Mouse (Mus musculus) neural tube, embryonic 15.5 days (tissue): ENCODE measurements around the gene Chrng. TPM values are rescaled to one million over a fixed set of nuclear protein-coding genes. Genes with fewer than 3 reads are reported as not detected.

Experiments
- ATAC-seq: fragments of 200-750 bp; cut with Nextera tagmentation; 2 replicates; pipeline ENCODE4 v1.8.0; 2017; ENCODE audit warnings: mild to moderate bottlenecking, moderate TSS enrichment, moderate library complexity; ENCODE audit not compliant: low FRiP score
- H3K27ac ChIP-seq: fragments of 300-500 bp; sonication (generic); replicated peaks from 2 replicates; pipeline ENCODE4 v1.5.1; 2015; ENCODE audit warnings: mild to moderate bottlenecking, inconsistent platforms
- H3K27me3 ChIP-seq: fragments of 300-500 bp; sonication (generic); replicated peaks from 2 replicates; pipeline ENCODE4 v1.6.1; 2015; ENCODE audit warnings: inconsistent platforms
- H3K36me3 ChIP-seq: fragments of 300-500 bp; sonication (generic); 2 replicates; pipeline ENCODE4 v1.6.1; 2015; ENCODE audit warnings: inconsistent platforms
- H3K4me1 ChIP-seq: fragments of 300-500 bp; sonication (generic); 2 replicates; pipeline ENCODE4 v1.6.1; 2015; ENCODE audit warnings: inconsistent platforms
- H3K4me2 ChIP-seq: fragments of 300-500 bp; sonication (generic); 2 replicates; pipeline ENCODE4 v1.6.1; 2015; ENCODE audit warnings: inconsistent platforms, mild to moderate bottlenecking, moderate library complexity
- H3K4me3 ChIP-seq: fragments of 300-500 bp; sonication (generic); replicated peaks from 2 replicates; pipeline ENCODE4 v1.5.1; 2015; ENCODE audit warnings: mild to moderate bottlenecking, inconsistent platforms
- H3K9ac ChIP-seq: fragments of 300-500 bp; sonication (generic); replicated peaks from 2 replicates; pipeline ENCODE4 v1.6.1; 2015; ENCODE audit warnings: mild to moderate bottlenecking, inconsistent platforms
- H3K9me3 ChIP-seq: fragments of 300-500 bp; sonication (generic); replicated peaks from 2 replicates; pipeline ENCODE4 v1.6.1; 2016; ENCODE audit warnings: inconsistent platforms
- WGBS: fragments of 180-500 bp; shearing (Covaris S2); methylation state at CpG from one replicate; pipeline ENCODE4 v1.1.7; 2015; ENCODE audit warnings: mixed read lengths; 5-methylcytosine and 5-hydroxymethylcytosine counted together
- polyA plus RNA-seq: library from polyadenylated mRNA; unstranded; fragments of >200 nt; fragmentation: Nextera tagmentation; extraction: Ambion mirVana; gene quantifications from 2 replicates; pipeline ENCODE4 v1.2.1, GENCODE M21; 2015

Chrng gene
- polyA plus RNA-seq, 1 experiment from 2014 or later, result 1.5 TPM

DNA sequence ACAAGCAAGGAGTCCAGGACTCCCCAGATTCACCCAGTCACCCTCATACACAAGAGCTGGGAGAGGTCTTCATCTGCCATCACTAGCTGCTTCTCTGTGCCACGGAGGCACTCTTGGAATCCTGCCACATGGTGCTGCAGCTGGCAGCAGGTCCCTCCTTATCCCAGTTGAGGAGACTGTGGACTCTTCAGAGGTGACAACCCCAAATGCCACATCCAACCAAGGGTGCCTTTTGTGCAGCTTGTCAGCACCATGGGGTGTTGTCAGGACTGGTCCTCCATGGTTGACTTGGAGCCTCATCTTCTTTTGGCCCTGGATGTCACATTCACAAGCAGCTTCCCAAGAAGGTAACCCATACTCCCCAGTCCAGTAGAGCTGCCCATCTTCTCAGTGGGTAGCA lies 2.6 kb upstream of the Chrng start:
- Histone ChIP-seq H3K4me3 (no peak overlapping the region), H3K9me3 (no peaks in the 10 kb centered on the region), H3K27me3 (peaks cover 19% of the 10 kb centered on the region), H3K36me3 (no peaks in the 10 kb centered on the region), H3K27ac (no peak overlapping the region), H3K9ac (no peak overlapping the region), H3K4me1 (no peaks in the 10 kb centered on the region), H3K4me2 (no peak overlapping the region)
- ATAC-seq, result no peak
- WGBS, result 59% methylated on average over 1 of the region's 1 CpGs

DNA sequence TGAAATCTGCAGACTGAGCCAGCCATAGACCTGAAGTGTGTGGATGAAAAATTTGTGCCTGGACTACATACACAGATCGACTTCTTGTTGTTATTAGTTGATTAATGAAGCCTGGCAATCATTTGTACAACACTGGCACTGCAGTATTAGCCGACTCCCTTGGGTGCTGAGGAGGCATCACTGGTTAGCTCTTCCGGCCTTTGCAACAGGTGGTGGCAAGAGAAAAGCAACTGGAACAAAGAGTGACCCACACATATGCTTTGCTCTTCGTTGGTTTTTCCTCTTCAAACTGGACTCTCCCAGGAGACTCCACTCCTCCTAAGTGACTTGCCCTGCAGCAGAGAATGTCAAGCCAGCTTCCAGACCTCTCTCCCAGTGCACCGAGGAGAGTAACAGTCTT lies 678 bp upstream of the Chrng start:
- no peak overlapping the region for H3K4me3 ChIP-seq
- no peaks in the 10 kb centered on the region for H3K4me1 ChIP-seq
- no peak overlapping the region for H3K27ac ChIP-seq
- no peaks in the 10 kb centered on the region for H3K9me3 ChIP-seq
- H3K27me3 ChIP-seq, result peaks cover 35% of the 10 kb centered on the region
- no peak overlapping the region for H3K4me2 ChIP-seq
- H3K36me3 ChIP-seq, result no peaks in the 10 kb centered on the region
- H3K9ac ChIP-seq, result no peak overlapping the region
- ATAC-seq, result no peak
- WGBS, result 80% methylated on average over 5 of the region's 5 CpGs

DNA sequence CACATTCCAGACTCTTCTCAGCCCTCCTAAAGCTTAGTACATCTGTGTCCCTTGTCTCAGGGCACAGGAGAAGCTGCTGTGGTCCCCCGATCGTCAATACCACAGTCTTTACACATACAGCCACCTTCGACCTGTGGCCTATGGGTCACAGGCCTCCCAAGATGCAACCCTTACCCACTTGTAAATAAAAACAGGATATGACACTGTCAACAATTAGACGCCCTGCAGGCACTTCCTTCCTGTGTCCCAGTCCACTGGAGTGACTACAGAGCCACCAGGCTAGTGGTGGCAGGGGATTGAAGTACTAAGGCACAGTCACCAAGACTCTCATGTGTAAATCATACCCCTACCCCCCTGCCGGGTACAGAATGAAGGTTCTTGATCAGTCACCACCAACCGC lies 581 bp downstream of the Chrng start:
- peaks cover 35% of the 10 kb centered on the region for H3K27me3 ChIP-seq
- WGBS, result 71% methylated on average over 6 of the region's 6 CpGs

DNA sequence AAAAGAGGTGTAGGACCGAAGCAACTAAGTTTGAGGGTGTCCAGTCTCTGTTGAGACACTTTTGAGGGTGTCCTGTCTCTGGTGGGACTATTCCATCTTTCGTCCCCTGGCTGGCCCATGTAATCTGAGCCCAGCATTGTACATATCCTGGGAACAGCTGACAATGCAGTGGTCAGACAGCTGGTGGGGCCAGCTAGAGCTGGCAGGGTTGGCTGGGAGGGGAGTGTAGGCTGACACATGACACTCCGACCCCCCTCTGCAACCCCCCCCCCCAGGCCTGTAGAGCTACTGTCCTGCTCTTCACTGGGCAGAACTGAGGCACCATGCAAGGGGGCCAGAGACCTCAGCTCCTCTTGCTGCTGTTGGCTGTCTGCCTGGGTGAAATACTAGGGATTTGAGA lies 1.0 kb downstream of the Chrng start:
- peaks cover 35% of the 10 kb centered on the region for H3K27me3 ChIP-seq
- no peak for ATAC-seq
- no peaks in the 10 kb centered on the region for H3K36me3 ChIP-seq
- no peak overlapping the region for H3K4me2 ChIP-seq
- no peaks in the 10 kb centered on the region for H3K9me3 ChIP-seq
- no peaks in the 10 kb centered on the region for H3K4me1 ChIP-seq
- 52% methylated on average over 3 of the region's 3 CpGs for WGBS
- H3K9ac ChIP-seq, result no peak overlapping the region
- no peak overlapping the region for H3K4me3 ChIP-seq
- H3K27ac ChIP-seq, result no peak overlapping the region

More for the DNA sequence above, 581 bp downstream of the Chrng start:
- H3K27ac ChIP-seq, result no peak overlapping the region
- no peak for ATAC-seq
- no peaks in the 10 kb centered on the region for H3K4me1 ChIP-seq
- H3K9ac ChIP-seq, result no peak overlapping the region
- no peak overlapping the region for H3K4me3 ChIP-seq
- no peak overlapping the region for H3K4me2 ChIP-seq
- H3K36me3 ChIP-seq, result no peaks in the 10 kb centered on the region
- no peaks in the 10 kb centered on the region for H3K9me3 ChIP-seq

DNA sequence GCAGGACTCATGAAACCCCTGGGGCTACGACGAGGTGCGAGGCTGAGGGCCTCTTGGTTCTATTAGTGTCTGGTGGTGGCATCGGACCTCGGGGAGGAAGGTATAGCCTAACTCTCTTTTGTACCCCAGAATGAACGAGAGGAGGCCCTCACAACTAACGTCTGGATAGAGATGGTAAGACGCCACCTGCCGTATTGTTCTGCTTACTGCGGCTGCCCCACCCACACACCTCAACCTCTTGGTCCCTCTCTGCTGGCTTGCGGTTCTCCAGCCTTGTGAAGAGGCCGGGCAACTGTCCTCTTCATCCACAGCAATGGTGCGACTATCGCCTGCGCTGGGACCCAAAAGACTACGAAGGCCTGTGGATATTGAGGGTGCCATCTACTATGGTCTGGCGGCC lies 1.9 kb downstream of the Chrng start:
- Histone ChIP-seq H3K27ac (no peak overlapping the region), H3K36me3 (no peaks in the 10 kb centered on the region), H3K27me3 (peaks cover 35% of the 10 kb centered on the region), H3K9me3 (no peaks in the 10 kb centered on the region), H3K4me1 (no peaks in the 10 kb centered on the region), H3K9ac (no peak overlapping the region), H3K4me3 (no peak overlapping the region), H3K4me2 (no peak overlapping the region)
- ATAC-seq, result no peak
- 19% methylated on average over 17 of the region's 17 CpGs for WGBS

DNA sequence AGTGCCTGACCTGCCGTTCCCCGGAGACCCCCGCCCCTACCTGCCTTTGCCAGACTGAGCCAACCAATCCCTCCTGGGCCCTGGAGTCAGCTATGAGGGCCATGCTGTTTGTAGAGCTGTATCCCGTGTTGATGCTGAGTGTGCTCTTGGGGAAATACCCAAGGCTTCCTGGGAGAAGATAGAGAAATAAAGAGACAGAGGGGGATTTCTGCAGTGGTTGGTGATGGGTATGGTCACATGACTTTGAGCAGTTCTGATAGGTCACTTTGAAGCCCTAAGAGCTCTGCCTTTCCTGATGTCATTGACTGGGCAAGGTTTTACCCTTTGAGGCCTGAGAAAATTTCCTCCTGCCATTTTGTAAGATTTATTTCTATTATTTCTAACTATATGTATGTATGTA lies 7.0 kb downstream of the Chrng start:
- no peak overlapping the region for H3K27ac ChIP-seq
- WGBS, result 81% methylated on average over 4 of the region's 4 CpGs
- no peak for ATAC-seq
- H3K4me1 ChIP-seq, result peaks cover 26% of the 10 kb centered on the region
- no peak overlapping the region for H3K9ac ChIP-seq
- no peak overlapping the region for H3K4me2 ChIP-seq
- no peak overlapping the region for H3K4me3 ChIP-seq
- H3K36me3 ChIP-seq, result no peaks in the 10 kb centered on the region
- H3K27me3 ChIP-seq, result peaks cover 20% of the 10 kb centered on the region
- no peaks in the 10 kb centered on the region for H3K9me3 ChIP-seq

DNA sequence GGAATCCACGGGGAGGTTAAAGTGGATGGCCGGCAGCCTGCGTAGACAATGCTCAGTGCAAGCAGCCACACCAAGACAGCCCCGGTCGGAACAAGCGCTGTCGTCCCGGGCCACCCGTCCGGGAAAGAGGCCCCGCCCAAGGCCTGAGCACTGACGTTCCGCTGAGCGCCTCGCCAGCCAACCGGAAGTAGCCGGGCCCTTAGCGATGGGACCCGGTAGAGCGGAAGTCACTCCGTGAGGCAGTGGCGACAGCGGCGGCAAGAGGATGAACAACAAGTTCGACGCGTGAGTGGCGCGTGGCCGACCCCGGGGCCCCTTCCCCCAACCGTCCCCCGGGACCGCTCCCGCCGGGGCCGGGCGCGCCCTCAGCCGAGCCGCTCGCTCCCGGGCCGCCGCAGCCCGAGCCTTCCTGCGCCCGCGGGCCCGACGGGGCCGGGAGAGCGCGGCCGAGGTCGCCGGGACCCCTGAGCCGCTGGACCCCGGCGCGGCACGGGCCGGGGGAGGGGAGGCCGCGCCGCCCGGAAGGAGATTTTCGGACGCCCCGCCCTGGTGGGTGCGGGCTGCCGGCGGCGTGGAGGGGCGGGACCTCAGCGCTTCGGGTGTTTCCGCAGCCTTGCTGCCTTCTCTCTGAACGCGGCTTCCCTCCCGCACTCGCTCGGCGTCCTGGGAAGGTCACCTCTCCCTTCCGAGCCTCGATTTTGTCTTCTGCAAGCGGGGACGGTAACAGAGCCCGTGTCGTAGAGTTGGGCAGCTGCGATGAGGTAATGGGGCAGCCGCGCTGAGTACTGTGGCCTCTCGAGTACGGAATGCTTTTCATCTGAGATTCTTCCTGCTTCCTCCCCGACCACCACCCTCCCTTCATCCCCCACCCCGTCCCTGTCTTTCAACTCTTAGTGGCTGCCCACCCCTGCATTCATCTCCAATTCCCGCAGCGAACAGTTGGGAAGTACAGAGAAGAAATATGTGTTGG lies 9.6 kb downstream of the Chrng start, which contains the start of gene Eif4e2:
Eif4e2 (plus strand) TSS at position 180 of the 970 bp plus-strand sequence.
- ATAC-seq, result peak; percentile 97
- Histone ChIP-seq H3K4me1 (peaks cover 45% of the 10 kb centered on the region), H3K4me2 (peak within 1 kb of the TSS; percentile 75), H3K9me3 (no peaks in the 10 kb centered on the region), H3K4me3 (peak within 1 kb of the TSS; percentile 92), H3K9ac (peak within 1 kb of the TSS; percentile 97), H3K36me3 (0 out of 2 replicates have a peak, but pooled peaks cover 2% of the 10 kb centered on the region), H3K27ac (peak within 1 kb of the TSS; percentile 98), H3K27me3 (no peaks in the 10 kb centered on the region)
- under 1% methylated on average over 85 of the region's 99 CpGs for WGBS

DNA sequence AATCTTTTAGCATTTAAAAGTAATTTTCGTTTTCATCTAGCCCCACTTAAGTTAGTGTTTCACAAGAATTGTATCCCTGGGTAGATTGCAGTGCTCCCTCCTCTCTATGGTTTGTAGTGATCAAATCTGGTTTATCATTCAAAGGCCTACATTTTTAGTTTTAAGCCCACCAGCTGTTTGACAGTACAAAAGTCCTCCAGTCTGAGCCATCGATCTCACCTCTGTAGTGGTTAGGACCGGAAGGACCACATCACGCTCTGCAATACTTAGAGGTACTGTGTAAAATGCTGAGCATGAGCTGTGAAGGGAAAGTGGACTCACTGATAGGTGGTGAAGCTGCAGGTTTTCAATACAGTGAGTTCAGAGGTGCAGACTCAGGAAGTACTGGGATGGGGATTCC lies 10.3 kb downstream of the Chrng start:
- Histone ChIP-seq H3K9me3 (no peaks in the 10 kb centered on the region), H3K4me2 (peak overlapping the region; percentile 75), H3K27ac (peak overlapping the region; percentile 98), H3K9ac (peak overlapping the region; percentile 97), H3K27me3 (no peaks in the 10 kb centered on the region), H3K4me1 (peaks cover 46% of the 10 kb centered on the region), H3K4me3 (peak overlapping the region; percentile 92), H3K36me3 (peaks cover 7% of the 10 kb centered on the region)
- WGBS, result 41% methylated on average over 4 of the region's 4 CpGs
- ATAC-seq, result no peak

DNA sequence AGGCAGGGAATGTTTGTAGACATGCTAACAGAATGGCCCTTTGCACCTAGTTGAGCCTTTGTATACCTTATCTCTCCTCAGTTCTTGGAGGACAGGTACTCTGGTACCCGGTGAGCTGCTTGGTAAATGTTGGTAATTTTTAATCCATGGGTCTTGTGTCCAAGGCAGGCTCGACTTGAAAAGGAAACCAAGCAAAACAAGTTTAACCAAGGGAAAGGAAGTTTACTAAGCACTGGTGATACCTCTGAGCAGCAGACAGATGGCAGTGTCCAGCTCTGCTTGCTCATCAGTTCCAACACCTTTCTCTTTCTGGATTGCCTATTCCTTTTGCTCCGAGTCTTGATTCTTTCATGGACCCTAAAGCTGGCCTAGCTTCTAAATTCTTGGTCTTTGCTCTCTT lies 13.5 kb downstream of the Chrng start:
- Histone ChIP-seq H3K9ac (no peak overlapping the region), H3K9me3 (no peaks in the 10 kb centered on the region), H3K4me1 (peaks cover 44% of the 10 kb centered on the region), H3K4me2 (no peak overlapping the region), H3K27me3 (no peaks in the 10 kb centered on the region), H3K4me3 (no peak overlapping the region), H3K27ac (no peak overlapping the region), H3K36me3 (peaks cover 38% of the 10 kb centered on the region)
- WGBS, result 71% methylated on average over 3 of the region's 3 CpGs
- ATAC-seq, result no peak

DNA sequence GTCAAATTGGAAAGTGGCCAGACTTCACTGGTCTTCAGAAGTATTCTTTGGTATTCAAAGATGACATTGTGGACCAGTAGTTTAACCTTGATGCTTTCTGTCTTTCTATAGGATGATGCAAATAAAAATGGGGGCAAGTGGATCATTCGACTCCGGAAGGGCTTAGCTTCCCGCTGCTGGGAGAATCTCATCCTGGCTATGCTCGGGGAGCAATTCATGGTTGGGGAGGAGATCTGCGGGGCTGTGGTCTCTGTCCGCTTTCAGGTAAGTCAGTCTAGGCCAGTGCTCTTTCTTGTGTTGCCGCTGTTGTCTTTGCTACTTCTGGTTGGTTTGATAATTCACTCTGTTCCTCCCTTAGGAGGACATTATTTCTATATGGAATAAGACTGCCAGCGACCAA lies 21.3 kb downstream of the Chrng start:
- no peak overlapping the region for H3K4me3 ChIP-seq
- H3K9ac ChIP-seq, result no peak overlapping the region
- no peak overlapping the region for H3K27ac ChIP-seq
- H3K9me3 ChIP-seq, result no peaks in the 10 kb centered on the region
- H3K4me1 ChIP-seq, result no peaks in the 10 kb centered on the region
- no peak overlapping the region for H3K4me2 ChIP-seq
- H3K36me3 ChIP-seq, result peaks cover 94% of the 10 kb centered on the region
- no peak for ATAC-seq
- WGBS, result 94% methylated on average over 8 of the region's 8 CpGs
- H3K27me3 ChIP-seq, result no peaks in the 10 kb centered on the region

DNA sequence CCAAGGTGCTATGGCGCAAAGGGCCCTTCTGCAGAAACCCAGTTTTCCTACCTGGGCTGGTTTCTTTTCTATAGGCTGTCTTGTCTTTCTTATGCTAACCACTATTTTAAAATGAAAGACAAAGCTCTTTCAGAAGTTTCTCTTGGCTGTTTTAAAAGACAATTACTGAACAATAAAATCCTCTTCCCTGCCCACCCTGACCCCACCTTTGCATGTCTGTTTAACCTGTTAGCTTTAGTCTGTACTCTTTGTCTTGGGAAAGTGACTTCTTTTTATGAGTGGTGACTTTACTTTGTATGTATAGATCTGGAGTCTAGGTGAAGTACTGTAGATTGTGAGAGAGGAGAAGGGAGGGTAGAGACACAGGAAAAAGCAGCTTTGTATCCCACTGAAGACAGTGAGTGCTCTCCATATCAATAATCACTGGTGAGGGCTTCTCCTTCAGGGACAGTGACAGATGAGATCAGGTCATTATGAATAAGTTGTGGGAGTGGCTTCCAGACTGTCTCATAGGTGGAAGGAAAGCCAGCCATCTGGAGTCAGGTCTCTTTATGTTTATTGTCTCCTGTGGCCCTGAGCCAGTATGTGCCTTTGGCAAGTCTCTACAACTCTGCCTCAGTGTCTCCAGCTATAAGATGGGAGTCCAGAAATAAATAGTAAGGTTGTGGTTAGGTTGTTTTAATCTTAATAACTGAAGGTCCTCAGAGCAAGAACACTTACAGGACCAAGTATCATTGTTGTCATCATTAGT lies 22.1 kb downstream of the Chrng start:
- Histone ChIP-seq H3K4me3 (no peak overlapping the region), H3K36me3 (peaks cover 91% of the 10 kb centered on the region), H3K4me1 (no peaks in the 10 kb centered on the region), H3K9me3 (no peaks in the 10 kb centered on the region), H3K27ac (no peak overlapping the region), H3K9ac (no peak overlapping the region), H3K27me3 (no peaks in the 10 kb centered on the region), H3K4me2 (no peak overlapping the region)
- 96% methylated on average over 1 of the region's 1 CpGs for WGBS
- ATAC-seq, result no peak

DNA sequence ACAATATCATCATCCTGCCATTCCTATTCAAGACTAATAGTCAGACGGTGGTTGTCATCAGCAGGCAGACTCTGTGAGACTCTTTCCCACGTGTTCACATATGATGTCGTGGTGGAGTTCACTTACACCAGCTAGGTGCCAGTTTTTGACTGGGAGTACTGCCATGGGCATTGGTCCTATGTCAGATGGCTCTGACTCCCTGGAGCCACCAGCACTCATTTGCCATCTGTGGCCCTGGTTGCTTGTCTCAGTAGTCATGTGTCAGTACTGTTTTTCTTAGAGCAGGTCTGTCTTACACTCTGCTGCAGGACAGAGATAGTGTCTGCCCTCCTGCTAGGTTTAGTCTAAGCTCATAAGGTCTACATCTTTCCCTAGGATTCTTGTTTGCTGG lies 22.7 kb downstream of the Chrng start:
- H3K27me3 ChIP-seq, result no peaks in the 10 kb centered on the region
- no peak overlapping the region for H3K4me3 ChIP-seq
- H3K9ac ChIP-seq, result no peak overlapping the region
- H3K4me2 ChIP-seq, result no peak overlapping the region
- H3K36me3 ChIP-seq, result peaks cover 91% of the 10 kb centered on the region
- 74% methylated on average over 3 of the region's 3 CpGs for WGBS
- H3K4me1 ChIP-seq, result no peaks in the 10 kb centered on the region
- no peaks in the 10 kb centered on the region for H3K9me3 ChIP-seq
- no peak for ATAC-seq
- no peak overlapping the region for H3K27ac ChIP-seq
